ENCODE assay signal across 8 mouse cellular contexts in the genomic region with DNA sequence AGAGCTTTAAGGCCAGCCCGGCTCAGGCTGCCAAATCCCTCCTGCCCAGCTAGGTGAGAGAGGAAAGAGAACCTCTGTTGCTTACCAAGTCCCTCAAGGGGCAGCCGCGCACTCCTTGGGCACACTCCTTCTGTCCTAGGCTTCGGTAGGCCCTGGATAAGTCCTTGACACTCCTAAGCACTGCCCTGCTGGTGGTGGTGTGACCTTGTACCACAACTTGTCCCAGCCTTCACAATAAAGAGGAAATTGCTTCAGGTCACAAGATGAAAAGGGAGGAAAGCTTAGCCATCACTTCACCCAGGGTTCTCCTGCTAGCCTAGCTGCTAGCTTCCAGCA. TPM values are rescaled to one million over a fixed set of nuclear protein-coding genes. Genes with fewer than 3 reads are reported as not detected.
DNase-seq lines count a peak whose midpoint lies in the region; ATAC-seq and TF ChIP-seq lines count a peak whose summit lies in the region.

TSS of gene Kcnf1 (minus strand) at position 132 of the 336 bp plus-strand sequence.

- H3K4me2 ChIP-seq in lung, embryonic 16.5 days (ENCODE audit: low read depth, low read length), result peak within 1 kb of the TSS; percentile 91
- peak within 1 kb of the TSS; percentile 94 for H3K4me2 ChIP-seq in forebrain, embryonic 14.5 days (ENCODE audit: low read length)

- ATAC-seq in lung, embryonic 16.5 days (ENCODE audit: low read depth), result no peak
- ATAC-seq in forebrain, embryonic 14.5 days, result no peak; the same call in 1 of the 2 replicates

- no peak for DNase-seq in lung, postnatal 25 days (ENCODE audit: low spot score)
- DNase-seq in forebrain, embryonic 14.5 days (ENCODE audit: low spot score), result no peak
- no peak for DNase-seq in left cerebral cortex, postnatal 25 days (ENCODE audit: low spot score in 2 of 2)
- no peak for DNase-seq in gastrocnemius, adult 8-10 months (ENCODE audit: low spot score in 2 of 2)
- DNase-seq in cerebellum, adult 11-12 months, result no peak
- no peak for DNase-seq in lung, postnatal 14 days

- H3K27me3 ChIP-seq in lung, embryonic 16.5 days (ENCODE audit: control insufficient read depth, insufficient read depth, low read depth, low read length), result peaks cover 28% of the 10 kb centered on the region
- peaks cover 5% of the 10 kb centered on the region for H3K27me3 ChIP-seq in forebrain, embryonic 14.5 days (replicated peaks; ENCODE audit: control insufficient read depth, insufficient read depth, low read length)

- 21% methylated on average over 4 of the region's 4 CpGs for WGBS in lung, embryonic 16.5 days
- WGBS in forebrain, embryonic 14.5 days, result 13% methylated on average over 4 of the region's 4 CpGs
- WGBS in olfactory bulb, adult 2 months, result 31% methylated on average over 4 of the region's 4 CpGs

- peaks cover 10% of the 10 kb centered on the region for H3K4me1 ChIP-seq in lung, embryonic 16.5 days (replicated peaks; ENCODE audit: control insufficient read depth, insufficient read depth, low read length)
- no peaks in the 10 kb centered on the region; the same call in 1 of the 2 replicates for H3K4me1 ChIP-seq in forebrain, embryonic 14.5 days (ENCODE audit: control insufficient read depth, insufficient read depth, low read length)
- H3K4me1 ChIP-seq in olfactory bulb, adult 2 months (ENCODE audit: control insufficient read depth, insufficient read depth, low read length), result no peaks in the 10 kb centered on the region

- H3K9me3 ChIP-seq in lung, embryonic 16.5 days (ENCODE audit: control insufficient read depth, low read length), result no peaks in the 10 kb centered on the region
- H3K9me3 ChIP-seq in forebrain, embryonic 14.5 days (replicated peaks; ENCODE audit: control insufficient read depth, low read length), result no peaks in the 10 kb centered on the region

- no peak within 1 kb of the TSS for H3K27ac ChIP-seq in lung, embryonic 16.5 days (ENCODE audit: low read length)
- H3K27ac ChIP-seq in forebrain, embryonic 14.5 days (ENCODE audit: low read depth, low read length), result peak within 1 kb of the TSS; percentile 56
- peak within 1 kb of the TSS; percentile 87 for H3K27ac ChIP-seq in olfactory bulb, adult 2 months (ENCODE audit: insufficient read depth, low read depth, low read length)

- TF ChIP-seq POLR2A in olfactory bulb, adult 2 months (IDR thresholded peaks at IDR 0.05; ENCODE audit: insufficient read depth, low read depth, low read length), result no peak

- no peak; the same call in 1 of the 2 replicates for TF ChIP-seq CTCF in olfactory bulb, adult 2 months (IDR thresholded peaks at IDR 0.05; ENCODE audit: insufficient read depth, low read depth, low read length)

- peak within 1 kb of the TSS; percentile 53 for H3K4me3 ChIP-seq in lung, embryonic 16.5 days (ENCODE audit: low read length)
- H3K4me3 ChIP-seq in forebrain, embryonic 14.5 days (ENCODE audit: low read depth, low read length), result peak within 1 kb of the TSS; percentile 46
- H3K4me3 ChIP-seq in olfactory bulb, adult 2 months (ENCODE audit: insufficient read depth, low read depth, low read length), result peak within 1 kb of the TSS; percentile 61

- H3K9ac ChIP-seq in lung, embryonic 16.5 days (ENCODE audit: low read length), result peak within 1 kb of the TSS; percentile 62
- H3K9ac ChIP-seq in forebrain, embryonic 14.5 days (ENCODE audit: low read length), result peak within 1 kb of the TSS; percentile 71

- intact Hi-C loops in left cerebral cortex, postnatal 25 days (cut with DNase I), result no loop called here

- H3K36me3 ChIP-seq in lung, embryonic 16.5 days (ENCODE audit: control insufficient read depth, insufficient read depth, low read length), result no peaks in the 10 kb centered on the region
- H3K36me3 ChIP-seq in forebrain, embryonic 14.5 days (ENCODE audit: control insufficient read depth, insufficient read depth, low read length), result no peaks in the 10 kb centered on the region

RNA-seq across cellular contexts. Expression of gene Kcnf1, which starts in this region (rescaled TPM):
- 0.29 and 0.40 TPM in 2 replicates for polyA plus RNA-seq in lung, embryonic 16.5 days (2015; fragmentation: Nextera tagmentation; extraction: Ambion mirVana)
- polyA plus RNA-seq in forebrain, embryonic 14.5 days (2014; fragmentation: Nextera tagmentation; extraction: Ambion mirVana), result 1.9 and 2.6 TPM in 2 replicates
- 100 to 1,000 TPM; 102 to 132 TPM for total RNA-seq in left cerebral cortex, postnatal 25 days (2021)
- polyA plus RNA-seq in olfactory bulb, adult 2 months (2012; ENCODE audit: insufficient read depth, insufficient read length, low replicate concordance, missing spikeins), result 128 TPM in 1 of 2 replicates, not detected in the other
- 10 to 100 TPM in 1 of 4 experiments, 1 to 10 TPM in 3; 1.1 to 11.7 (median 2.7) TPM for total RNA-seq in gastrocnemius, adult 8-10 months (2022)

Comparison
In these comparisons a context has a peak if more than half of its experiments do, and no peak if none do; other contexts are left out.
1. RNA of gene Kcnf1 (total RNA-seq): 102 to 132 TPM in left cerebral cortex, postnatal 25 days; 1.1 to 11.7 TPM in gastrocnemius, adult 8-10 months; every median in the first group is over 4 times any median in the second.
2. Peak in every context shown above with its lines, with median percentiles within 50 percentile points of each other: H3K4me3 ChIP-seq.